8 mouse cellular contexts compared by ENCODE assay signal in the genomic region with DNA sequence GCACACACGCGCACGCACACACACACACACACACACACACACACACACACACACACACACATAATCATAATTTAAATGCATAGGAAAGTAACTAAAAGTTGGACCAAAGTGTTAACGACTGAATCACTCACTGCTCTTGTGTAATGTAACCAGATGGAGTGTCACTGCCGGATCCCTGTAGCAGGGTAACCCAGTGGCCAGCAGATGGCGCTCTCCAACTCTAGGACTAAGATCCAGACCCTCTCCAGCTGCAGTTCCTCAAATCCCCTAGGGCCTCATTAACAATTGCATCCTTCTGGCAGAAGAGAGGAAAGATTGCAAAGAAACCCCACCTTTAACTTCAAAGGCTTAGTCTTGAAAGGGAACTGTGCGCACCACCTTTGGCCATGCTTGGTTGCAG.
DNase-seq lines count a peak whose midpoint lies in the region; ATAC-seq lines count a peak whose summit lies in the region.

No protein-coding gene starts in this region.

- peak; percentile 84 for DNase-seq in R1 (ENCODE audit: low read depth, low spot score)
- DNase-seq in cerebellum, postnatal 36 days, result peak; percentile 25 to 30
- peak; percentile 71 for DNase-seq in gastrocnemius, adult 18-20 months (ENCODE audit: low spot score)
- peak; percentile 67 for DNase-seq in hindlimb bud, embryonic 11.5 days (ENCODE audit: extremely low spot score, low read depth, low spot score)
- peak; percentile 22 to 34 for DNase-seq in left cerebral cortex, adult 8-10 months (ENCODE audit: low spot score in 2 of 2)
- peak; percentile 91 for DNase-seq in mesoderm, embryonic 11.5 days (ENCODE audit: low read depth, low spot score)
- peak; percentile 64 for DNase-seq in skeletal muscle tissue, adult 2 months (ENCODE audit: low read depth, low spot score)

- no peak for ATAC-seq in inflammation-experienced regulatory T-cells, adult 6 months

Comparison
In these comparisons a context has a peak if more than half of its experiments do, and no peak if none do; other contexts are left out.
1. DNase-seq: peak in every context shown above with its lines; median percentile 91 in mesoderm, embryonic 11.5 days; 84 in R1; 71 in gastrocnemius, adult 18-20 months; 67 in hindlimb bud, embryonic 11.5 days; 64 in skeletal muscle tissue, adult 2 months; 28 in left cerebral cortex, adult 8-10 months; 28 in cerebellum, postnatal 36 days.